Mouse (Mus musculus) megakaryocyte, adult 5-6 weeks (primary cell): Measurements from ENCODE around the gene Musk. TPM values are rescaled to one million over a fixed set of nuclear protein-coding genes. Genes with fewer than 3 reads are reported as not detected.

Experiments
- ATAC-seq: 2 replicates; pipeline ENCODE4 v1.8.0; 2016; ENCODE audit warnings: mild to moderate bottlenecking, inconsistent platforms; ENCODE audit not compliant: poor library complexity, severe bottlenecking
- total RNA-seq, 2 experiments: library from RNA; stranded (forward) in 1 of 2; stranded (reverse) in 1 of 2; fragments of 153-499, 151-499 nt in 1 of 2; fragments of 221-1000, 200-1000 nt in 1 of 2; gene quantifications; 2 replicates each; pipeline versions ENCODE4 v1.2.3 to v1.2.4; 2015 to 2017

Musk gene
- total RNA-seq, 2 experiments from 2014 or later: not detected

DNA sequence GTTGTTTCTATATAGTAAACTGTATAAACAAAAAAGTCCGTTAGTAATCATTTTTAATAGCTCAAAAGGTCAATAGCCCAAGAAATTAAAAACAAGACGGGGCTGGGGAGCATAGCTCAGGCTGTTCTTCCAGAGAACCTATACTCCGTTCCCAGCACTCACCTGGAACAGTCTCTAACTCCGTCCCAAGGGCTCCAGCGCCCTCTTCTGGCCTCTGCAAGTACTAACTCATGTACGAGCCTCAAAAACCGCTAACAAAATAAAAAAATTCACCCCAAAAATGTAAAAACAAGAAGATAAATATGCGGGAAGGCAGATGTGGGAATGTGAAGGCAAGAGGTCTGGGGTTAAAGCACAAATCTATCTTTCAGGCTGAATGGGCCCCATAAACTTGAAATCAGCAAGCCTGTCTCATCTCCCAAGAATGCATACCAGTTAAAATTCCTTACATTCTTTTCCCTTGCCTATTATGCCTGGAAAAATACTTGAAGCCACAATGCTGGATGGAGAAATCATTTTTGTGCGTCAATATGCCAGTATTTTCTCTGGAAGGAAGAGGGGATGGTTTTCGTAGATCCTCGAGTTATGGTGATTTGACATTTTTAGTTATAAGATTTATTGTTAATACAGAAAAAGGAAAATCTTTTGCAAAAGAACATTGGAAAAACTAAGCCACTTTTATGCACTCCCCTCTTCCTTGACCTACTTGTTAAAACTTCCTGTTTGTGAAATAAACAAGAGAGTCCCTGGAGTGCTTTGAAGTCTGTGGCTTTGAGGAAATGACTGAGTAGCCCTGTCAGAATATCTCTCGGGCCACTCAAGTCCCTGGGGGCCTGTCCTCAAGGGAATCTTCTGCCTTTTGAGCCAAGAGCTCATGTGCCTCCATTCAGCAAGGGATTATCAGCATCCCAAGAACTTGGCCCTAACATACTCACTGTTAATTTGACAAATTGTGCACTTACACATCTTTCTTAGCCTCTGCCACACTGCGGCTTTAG lies 127.7 kb downstream of the Musk start:
- no peak for ATAC-seq

DNA sequence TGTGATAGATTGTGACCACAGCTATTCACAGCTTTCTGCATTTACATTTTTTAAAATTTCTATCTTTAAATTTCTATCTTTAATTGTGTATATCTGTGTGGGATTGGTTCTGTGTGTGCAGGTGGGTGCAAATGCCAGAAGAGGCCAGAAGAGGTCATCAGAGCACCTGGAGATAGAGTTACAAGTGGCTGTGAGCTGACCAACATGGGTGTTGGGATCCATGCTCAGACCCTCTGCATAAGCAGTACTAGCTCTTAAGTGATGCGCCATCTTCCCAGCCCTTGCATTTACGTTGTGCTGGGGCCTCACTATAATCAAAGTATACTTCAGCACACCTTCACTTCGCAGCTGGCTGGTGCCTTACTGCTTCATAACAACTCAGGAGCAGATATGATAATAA lies 129.8 kb downstream of the Musk start:
- no peak for ATAC-seq

DNA sequence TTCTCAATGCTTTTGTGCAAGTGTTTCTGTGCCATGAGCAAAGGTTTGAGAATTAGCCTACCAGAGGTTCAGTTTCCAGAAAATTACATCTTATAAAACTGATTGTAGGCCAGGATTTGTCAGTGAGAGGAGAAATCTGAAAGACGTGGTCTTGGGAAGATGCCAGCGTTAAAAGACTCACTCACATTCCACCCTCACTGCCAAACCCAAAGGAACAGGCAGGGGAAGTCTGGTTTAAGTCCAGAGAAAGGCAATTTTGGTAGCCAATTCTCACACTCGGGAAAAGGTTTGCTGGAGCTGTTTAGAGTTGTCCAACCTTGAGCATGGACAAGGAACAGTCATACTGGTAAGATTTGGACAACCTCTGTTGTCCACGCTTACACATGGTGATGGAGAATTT lies 131.6 kb downstream of the Musk start:
- ATAC-seq: no peak

DNA sequence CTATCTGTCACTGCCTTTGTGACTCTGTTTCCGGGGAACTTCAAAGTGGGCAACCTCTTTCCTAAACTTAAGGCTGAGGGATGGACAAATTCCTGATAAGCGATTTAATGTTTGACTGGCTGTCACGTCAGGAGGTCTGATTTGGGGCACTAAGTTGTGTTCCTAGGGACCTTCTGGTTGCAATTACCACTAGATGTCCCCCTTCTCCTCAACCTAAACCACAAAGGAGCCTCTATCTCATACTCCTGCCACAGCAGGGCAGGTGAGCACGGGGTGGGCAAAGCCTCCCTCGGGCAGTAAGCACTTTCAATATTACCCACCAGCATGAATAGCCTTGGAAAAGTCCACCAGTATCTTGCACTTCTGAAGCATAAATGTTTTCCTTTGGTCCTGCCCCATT lies 133.5 kb downstream of the Musk start:
- ATAC-seq: no peak

DNA sequence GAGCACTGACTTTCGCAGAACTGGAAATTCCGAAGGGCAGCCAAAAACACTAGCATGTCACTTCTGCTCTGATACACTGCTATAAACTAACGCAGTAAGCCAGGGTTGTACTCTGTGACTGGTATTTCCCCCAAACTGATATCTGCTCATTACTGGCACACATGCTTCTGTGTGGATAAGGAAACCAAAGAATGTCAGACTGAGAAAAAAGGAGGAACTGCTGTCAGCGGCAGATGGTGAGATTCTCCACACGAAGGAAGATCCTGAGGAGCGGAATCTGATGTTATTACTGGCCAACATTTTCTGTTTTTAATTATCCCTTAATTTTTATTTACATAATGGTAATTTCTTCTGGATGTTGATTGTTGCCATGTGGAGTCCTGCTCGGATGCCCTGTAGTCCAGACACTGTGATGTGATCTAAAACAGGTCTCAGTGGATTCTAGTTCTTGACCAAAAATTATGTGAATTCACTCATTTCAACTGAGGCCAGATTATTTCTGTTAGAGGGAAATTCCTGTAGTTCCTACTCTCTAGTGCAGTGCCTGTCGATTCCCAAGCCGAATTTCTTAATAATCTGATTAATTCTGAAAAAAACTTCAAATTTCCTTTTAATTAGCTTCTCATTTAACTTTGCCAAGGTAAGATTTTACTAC lies 137.6 kb downstream of the Musk start:
- ATAC-seq: peak; percentile 49

Other genes starting within 250 kb of the Musk start
- gene Svep1, start 79.1 kb upstream of the Musk start, total RNA-seq (2015): 0.43 TPM in 1 of 2 replicates, not detected in the other
- 0.04 and 0.07 TPM in 2 replicates for gene Svep1, start 79.1 kb upstream of the Musk start, total RNA-seq (2017)